Mouse (Mus musculus) gastrocnemius, postnatal 14 days (tissue): ENCODE data around the gene Clasrp. TPM values are rescaled to one million over a fixed set of nuclear protein-coding genes. Genes with fewer than 3 reads are reported as not detected.

Source experiments
- DNase-seq: peaks from one replicate; pipeline ENCODE4 v3.0.0; 2021; ENCODE audit warnings: mixed read lengths
- intact Hi-C: fragments of 180-260 bp; cut with DNase I; formaldehyde crosslinking; loops from one replicate; pipeline ENCODE4 v1.15.1; 2025; ENCODE audit warnings: low total_unique reads
- total RNA-seq, 2 experiments: library from RNA; stranded (reverse); gene quantifications; 2 replicates each; pipeline ENCODE4 v1.2.3; 2021

The Clasrp gene
- total RNA-seq, 2 experiments from 2014 or later = 10.6 to 12.0 TPM

- intact Hi-C loops = no loop called here
- DNase-seq = no peak
These were observed 58.3 kb downstream of the Clasrp start for GRCm38 (mm10) chr7:19546007-19546406.

DNA sequence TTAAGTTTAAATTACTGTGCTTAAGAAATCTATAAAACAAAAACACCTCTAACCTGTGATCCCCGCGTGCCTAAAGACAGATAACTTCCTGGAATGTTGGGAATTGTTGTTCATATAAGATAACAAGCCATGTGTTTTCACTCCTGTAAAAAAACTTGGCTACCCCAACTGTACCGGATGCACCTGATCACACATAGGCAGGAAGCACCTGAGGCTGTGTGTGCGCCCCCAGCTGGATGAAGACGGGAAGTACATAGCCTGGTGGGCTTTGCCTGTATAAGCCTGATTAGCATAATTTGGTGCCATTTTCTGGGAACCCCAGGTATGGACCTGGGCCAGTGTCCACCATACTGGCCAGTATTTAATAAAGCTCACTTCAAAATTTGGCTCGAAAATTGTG lies 60.7 kb downstream of the Clasrp start:
- intact Hi-C loops = no loop called here
- DNase-seq = no peak

GRCm38 (mm10) chr7:19542155-19542691 lies 62.1 kb downstream of the Clasrp start:
- no peak for DNase-seq
- intact Hi-C loops = no loop called here

DNA sequence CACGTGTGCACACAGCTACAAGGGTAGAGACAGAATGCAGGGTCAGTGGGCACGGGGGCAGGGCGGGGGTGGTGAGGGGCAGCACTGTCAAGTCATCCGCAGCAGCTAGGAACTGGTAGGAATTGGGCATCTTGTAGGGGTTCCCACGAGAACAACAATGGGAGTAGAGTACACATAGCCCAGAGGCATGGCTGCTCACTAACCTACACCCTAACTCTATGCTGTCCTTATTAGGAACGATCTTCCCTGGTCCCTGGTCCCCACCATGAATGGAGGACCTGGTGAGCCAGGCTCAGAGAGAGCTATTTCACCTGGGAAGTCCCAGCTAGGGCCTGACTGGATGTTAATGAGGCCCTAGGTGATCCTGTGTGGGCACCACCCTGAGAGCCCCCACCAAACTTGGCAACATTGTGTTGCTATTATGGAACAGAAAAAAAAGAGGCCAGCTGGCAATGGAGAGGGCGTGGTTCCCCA lies 62.6 kb downstream of the Clasrp start:
- no peak for DNase-seq
- intact Hi-C loops = no loop called here

GRCm38 (mm10) chr7:19540771-19541566 lies 63.3 kb downstream of the Clasrp start:
- intact Hi-C loops = no loop called here
- DNase-seq = no peak

- no peak for DNase-seq
- intact Hi-C loops = no loop called here
These were observed 69.6 kb downstream of the Clasrp start for GRCm38 (mm10) chr7:19534676-19535075.

DNA sequence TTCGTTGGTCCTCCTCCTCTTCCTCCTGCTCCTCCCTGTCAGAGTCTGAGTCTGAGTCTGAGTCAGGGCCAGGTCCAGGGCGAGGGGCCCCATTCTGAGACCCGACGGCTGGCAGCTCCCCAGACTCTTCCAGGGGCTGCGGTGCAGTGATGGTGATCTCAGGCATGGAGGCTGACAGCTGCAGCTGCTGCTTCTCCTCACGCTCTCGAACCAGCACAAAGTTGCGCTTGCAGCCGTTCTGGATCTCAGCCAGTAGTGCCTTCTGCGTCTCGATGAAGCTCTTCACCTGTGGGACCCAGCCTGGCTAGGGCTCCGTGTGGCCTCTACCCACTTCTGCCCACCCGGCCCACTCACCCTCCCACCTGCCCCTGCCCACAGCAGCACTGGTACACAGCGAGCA lies 72.0 kb downstream of the Clasrp start:
- no peak for DNase-seq
- intact Hi-C loops = no loop called here

GRCm38 (mm10) chr7:19531077-19531476 lies 73.2 kb downstream of the Clasrp start:
- DNase-seq = no peak
- intact Hi-C loops = no loop called here

Other genes starting within 250 kb of the Clasrp start
- gene Cd3eap, start 245.0 kb downstream of the Clasrp start, total RNA-seq = 1 to 10 TPM; 7.4 to 8.2 TPM
- 1 to 10 TPM; 1.7 to 2.9 TPM for gene Ppp1r13l, start 244.7 kb downstream of the Clasrp start, total RNA-seq
- gene Ercc2, start 222.5 kb downstream of the Clasrp start, total RNA-seq = 1 to 10 TPM; 6.1 to 7.8 TPM
- under 1 TPM in 1 of 2 experiments, not detected in 1; 0.11 TPM for gene Klc3, start 200.4 kb downstream of the Clasrp start, total RNA-seq
- gene Ckm, start 199.7 kb downstream of the Clasrp start, total RNA-seq = over 10,000 TPM; 34,344 to 35,305 TPM
- 10 to 100 TPM; 12.6 to 14.1 TPM for gene Mark4, start 145.7 kb downstream of the Clasrp start, total RNA-seq
- gene Exoc3l2, start 141.2 kb downstream of the Clasrp start, total RNA-seq = under 1 TPM; 0.47 to 0.74 TPM
- gene Bloc1s3, start 96.1 kb downstream of the Clasrp start, total RNA-seq = 1 to 10 TPM; 1.7 to 2.1 TPM
- 10 to 100 TPM; 19.9 to 20.0 TPM for gene Trappc6a, start 96.1 kb downstream of the Clasrp start, total RNA-seq
- gene Nkpd1, start 86.6 kb downstream of the Clasrp start, total RNA-seq = not detected
- 10 to 100 TPM; 34.4 to 34.5 TPM for gene Ppp1r37, start 41.4 kb downstream of the Clasrp start, total RNA-seq
- under 1 TPM in 1 of 2 experiments, not detected in 1; 0.27 TPM for gene Zfp296, start 27.2 kb downstream of the Clasrp start, total RNA-seq
- gene Gemin7, start 26.9 kb downstream of the Clasrp start, total RNA-seq = 10 to 100 TPM; 50.0 to 55.1 TPM
- 1 to 10 TPM; 4.9 to 7.3 TPM for gene Relb, start 25.0 kb upstream of the Clasrp start, total RNA-seq
- gene Clptm1, start 60.5 kb upstream of the Clasrp start, total RNA-seq = 10 to 100 TPM; 39.8 to 47.7 TPM
- gene Apoc2, start 73.5 kb upstream of the Clasrp start, total RNA-seq = under 1 TPM; 0.41 to 0.44 TPM
- not detected for gene Gm44805, start 76.9 kb upstream of the Clasrp start, total RNA-seq
- not detected for gene Apoc4, start 77.0 kb upstream of the Clasrp start, total RNA-seq
- 1 to 10 TPM in 1 of 2 experiments, not detected in 1; 1.3 TPM for gene Apoc1, start 88.2 kb upstream of the Clasrp start, total RNA-seq
- 10 to 100 TPM; 56.6 to 84.2 TPM for gene Apoe, start 94.7 kb upstream of the Clasrp start, total RNA-seq
- 10 to 100 TPM; 52.9 to 55.7 TPM for gene Tomm40, start 111.0 kb upstream of the Clasrp start, total RNA-seq
- 10 to 100 TPM in 1 of 2 experiments, 1 to 10 TPM in 1; 9.8 to 12.9 TPM for gene Nectin2, start 146.0 kb upstream of the Clasrp start, total RNA-seq
- gene Bcam, start 166.5 kb upstream of the Clasrp start, total RNA-seq = 10 to 100 TPM; 48.5 to 51.9 TPM
- not detected for gene Cblc, start 192.3 kb upstream of the Clasrp start, total RNA-seq
- gene Bcl3, start 218.3 kb upstream of the Clasrp start, total RNA-seq = 1 to 10 TPM; 3.2 to 4.1 TPM
- not detected for gene Gm19345, start 247.5 kb upstream of the Clasrp start, total RNA-seq